In genomic region chr3:109351956-109352684, GRCm38 (mm10) we compare ENCODE assay signal across 10 mouse cellular contexts. TPM values are rescaled to one million over a fixed set of nuclear protein-coding genes. Genes with fewer than 3 reads are reported as not detected.
DNase-seq lines count a peak whose midpoint lies in the region; ATAC-seq and TF ChIP-seq lines count a peak whose summit lies in the region.
"Had no signal": no experiment of that assay in that cellular context is flagged by ENCODE, and none has a peak within 500 bp of the region (broad histone marks: within the 10 kb centered on the region; RNA-seq: fewer than 3 reads in every experiment).

No protein-coding gene starts in this region.

- H3K27me3 ChIP-seq in kidney, adult 2 months (replicated peaks; ENCODE audit: control insufficient read depth, insufficient read depth, low read length) = no peaks in the 10 kb centered on the region
- no peaks in the 10 kb centered on the region for H3K27me3 ChIP-seq in kidney, embryonic 16.5 days (ENCODE audit: insufficient read depth, low read length)

- TF ChIP-seq CTCF in kidney, adult 2 months (conservative IDR thresholded peaks at IDR 0.05; ENCODE audit: insufficient read depth, insufficient read length, low read depth, low read length) = no peak

- TF ChIP-seq POLR2A in kidney, adult 2 months (IDR thresholded peaks at IDR 0.05; ENCODE audit: low read depth, low read length) = no peak

- H3K9ac ChIP-seq in kidney, embryonic 16.5 days (replicated peaks; ENCODE audit: low read length) = no peak overlapping the region

- H3K4me2 ChIP-seq in kidney, embryonic 16.5 days (replicated peaks; ENCODE audit: low read depth, low read length) = no peak overlapping the region

- H3K4me3 ChIP-seq in kidney, adult 2 months (ENCODE audit: insufficient read depth, low read depth, low read length) = no peak overlapping the region
- H3K4me3 ChIP-seq in kidney, embryonic 16.5 days (ENCODE audit: low read length) = no peak overlapping the region

- intact Hi-C loops in left cerebral cortex, postnatal 14 days (cut with DNase I) = no loop called here

- peak overlapping the region; percentile 64 for H3K27ac ChIP-seq in kidney, adult 2 months (ENCODE audit: insufficient read depth, low read depth, low read length)
- no peak overlapping the region for H3K27ac ChIP-seq in kidney, embryonic 16.5 days (ENCODE audit: low read length)
- H3K27ac ChIP-seq: hindbrain, postnatal 0 days had no signal

- H3K4me1 ChIP-seq in kidney, adult 2 months (ENCODE audit: control insufficient read depth, insufficient read depth, low read length) = 0 out of 2 replicates have a peak, but pooled peaks cover 3% of the 10 kb centered on the region
- no peaks in the 10 kb centered on the region for H3K4me1 ChIP-seq in kidney, embryonic 16.5 days (ENCODE audit: insufficient read depth, low read length)

- no peak for ATAC-seq in kidney, embryonic 16.5 days (ENCODE audit: low FRiP score, low TSS enrichment)
- ATAC-seq in CD4-positive, CD25-positive, alpha-beta regulatory T cell, adult 4 months = peak; percentile 90
- ATAC-seq in megakaryocyte, adult 5-6 weeks (ENCODE audit: poor library complexity, severe bottlenecking) = peak; percentile 34; the same call in 1 of the 2 replicates
- ATAC-seq: hindbrain, postnatal 0 days had no signal

- no peaks in the 10 kb centered on the region for H3K36me3 ChIP-seq in kidney, adult 2 months (ENCODE audit: control insufficient read depth, insufficient read depth, low read length)
- no peaks in the 10 kb centered on the region for H3K36me3 ChIP-seq in kidney, embryonic 16.5 days (ENCODE audit: insufficient read depth, low read length)

- H3K9me3 ChIP-seq in kidney, embryonic 16.5 days (ENCODE audit: low read length) = no peaks in the 10 kb centered on the region

- DNase-seq in kidney, adult 2 months = peak; percentile 71
- DNase-seq in adipocyte (ENCODE audit: low spot score) = peak; percentile 67
- no peak for DNase-seq in layer of hippocampus, adult 11-12 months (ENCODE audit: low spot score)
- no peak for DNase-seq in left cerebral cortex, postnatal 14 days (ENCODE audit: low spot score in 2 of 2)
- no peak for DNase-seq in embryo, embryonic 10.5 days (ENCODE audit: low spot score)
- DNase-seq: cerebellum, adult 9-11 months had no signal

- WGBS in kidney, adult 2 months = 72% methylated on average over 4 of the region's 4 CpGs
- WGBS in kidney, embryonic 16.5 days = 80% methylated on average over 4 of the region's 4 CpGs

RNA-seq across cellular contexts. Expression of gene Vav3, which starts 11.7 kb away (rescaled TPM):
- 5.4 and 6.8 TPM in 2 replicates for polyA plus RNA-seq in kidney, adult 2 months (2012; rRNA removed)
- polyA plus RNA-seq in kidney, embryonic 16.5 days (2015; fragmentation: Nextera tagmentation; extraction: Ambion mirVana) = 23.7 and 27.7 TPM in 2 replicates
- polyA plus RNA-seq in CD4-positive, CD25-positive, alpha-beta regulatory T cell, adult 4 months (2017; shearing (Covaris generic)) = 10 to 100 TPM; 10.1 to 13.1 TPM
- total RNA-seq in megakaryocyte, adult 5-6 weeks (2015) = 44.2 and 49.7 TPM in 2 replicates
- 60.9 and 67.8 TPM in 2 replicates for total RNA-seq in megakaryocyte, adult 5-6 weeks (2017)
- 1 to 10 TPM; 2.4 to 3.4 TPM for total RNA-seq in left cerebral cortex, postnatal 14 days (2021)

Comparison
In these comparisons a context has a peak if more than half of its experiments do, and no peak if none do; other contexts are left out.
1. DNase-seq: peak in kidney, adult 2 months (single experiment) and adipocyte (single experiment); none in layer of hippocampus, adult 11-12 months (single experiment), left cerebral cortex, postnatal 14 days (0 of 2) and embryo, embryonic 10.5 days (single experiment).